Mouse (Mus musculus) neural tube, embryonic 11.5 days (tissue): ENCODE data around the gene Cep55. TPM values are rescaled to one million over a fixed set of nuclear protein-coding genes. Genes with fewer than 3 reads are reported as not detected.
A peak's percentile ranks its signal among the peaks of the same experiment; 100 is the strongest.

ENCODE experiments used
- ATAC-seq: fragments of 200-750 bp; cut with Nextera tagmentation; 2 replicates; pipeline ENCODE4 v1.8.0; 2017; ENCODE audit warnings: moderate number of reproducible peaks, mild to moderate bottlenecking, moderate TSS enrichment, moderate library complexity; ENCODE audit not compliant: insufficient read depth, low FRiP score, low TSS enrichment
- DNase-seq: peaks from one replicate; pipeline ENCODE4 v3.0.0-alpha.2; 2015; ENCODE audit warnings: low spot score
- H3K27ac ChIP-seq: fragments of 300-500 bp; sonication (generic); 2 replicates; pipeline ENCODE4 v1.5.1; 2014; ENCODE audit warnings: low read depth, mild to moderate bottlenecking, low read length
- H3K27me3 ChIP-seq: fragments of 300-500 bp; sonication (generic); 2 replicates; pipeline ENCODE4 v1.6.1; 2014; ENCODE audit warnings: mild to moderate bottlenecking, low read length, mixed read lengths; ENCODE audit not compliant: control insufficient read depth, insufficient read depth
- H3K36me3 ChIP-seq: fragments of 300-500 bp; sonication (generic); 2 replicates; pipeline ENCODE4 v1.6.1; 2014; ENCODE audit warnings: mild to moderate bottlenecking, low read length, moderate library complexity, mixed read lengths; ENCODE audit not compliant: control insufficient read depth, insufficient read depth
- H3K4me1 ChIP-seq: fragments of 300-500 bp; sonication (generic); 2 replicates; pipeline ENCODE4 v1.6.1; 2014; ENCODE audit warnings: low read length, mixed read lengths; ENCODE audit not compliant: control insufficient read depth, insufficient read depth
- H3K4me2 ChIP-seq: fragments of 300-500 bp; sonication (generic); 2 replicates; pipeline ENCODE4 v1.6.1; 2014; ENCODE audit warnings: low read depth, mild to moderate bottlenecking, moderate library complexity
- H3K4me3 ChIP-seq: fragments of 300-500 bp; sonication (generic); 2 replicates; pipeline ENCODE4 v1.5.1; 2014; ENCODE audit warnings: low read depth, low read length
- H3K9ac ChIP-seq: fragments of 300-500 bp; sonication (generic); 2 replicates; pipeline ENCODE4 v1.6.1; 2014; ENCODE audit warnings: mild to moderate bottlenecking, low read length
- H3K9me3 ChIP-seq: fragments of 300-500 bp; sonication (generic); 2 replicates; pipeline ENCODE4 v1.6.1; 2016; ENCODE audit warnings: low read length; ENCODE audit not compliant: control insufficient read depth
- WGBS: fragments of 180-500 bp; shearing (Covaris S2); extraction: QIAGEN DNeasy Blood & Tissue Kit; methylation state at CpG from one replicate; pipeline ENCODE4 v1.1.7; 2014; 5-methylcytosine and 5-hydroxymethylcytosine counted together
- polyA plus RNA-seq: library from polyadenylated mRNA; unstranded; fragments of >200 nt; fragmentation: Nextera tagmentation; extraction: Ambion mirVana; gene quantifications from 2 replicates; pipeline ENCODE4 v1.2.1, GENCODE M21; 2014

Gene Cep55
- polyA plus RNA-seq, 1 experiment from 2014 or later, result 44.6 TPM

DNA sequence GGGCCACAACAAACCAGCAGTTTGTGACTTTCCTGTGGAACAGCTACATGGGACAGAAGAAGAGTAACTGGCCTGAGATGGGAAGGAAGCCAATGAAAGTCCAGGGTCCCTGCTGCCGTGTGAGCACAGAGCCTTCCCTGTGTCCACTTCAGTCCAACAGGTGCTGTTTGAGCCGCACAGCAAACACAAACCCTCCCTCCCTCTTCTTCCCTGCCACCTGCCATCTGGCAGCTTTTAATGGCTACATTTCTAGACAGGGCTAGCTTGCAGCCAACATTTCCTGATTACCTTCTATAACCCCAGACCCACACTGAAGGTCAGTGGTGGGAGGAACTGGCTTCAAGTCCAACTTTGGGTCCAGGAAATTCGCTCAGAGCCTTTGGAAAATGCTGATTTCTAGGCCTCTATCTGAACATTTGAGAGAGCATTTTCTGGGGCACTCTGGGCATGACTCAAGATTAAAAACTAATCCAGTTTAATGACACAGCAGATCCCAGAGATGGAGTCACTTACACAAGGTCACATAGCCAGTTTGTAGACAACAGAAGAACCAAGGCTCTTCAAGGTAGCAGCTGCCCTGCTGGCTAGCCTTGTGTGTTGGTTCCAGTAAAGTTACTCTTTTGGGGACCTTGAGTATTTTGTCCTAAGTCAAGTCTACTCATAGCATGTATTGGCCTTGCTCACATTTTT lies 23.2 kb downstream of the Cep55 start:
- WGBS, result 89% methylated on average over 3 of the region's 3 CpGs
- Histone ChIP-seq H3K9ac (no peak overlapping the region), H3K9me3 (no peaks in the 10 kb centered on the region), H3K4me1 (no peaks in the 10 kb centered on the region), H3K27me3 (no peaks in the 10 kb centered on the region), H3K4me3 (no peak overlapping the region), H3K27ac (no peak overlapping the region), H3K4me2 (no peak overlapping the region), H3K36me3 (no peaks in the 10 kb centered on the region; the same call in 1 of the 2 replicates)
- ATAC-seq (no peak), DNase-seq (no peak)

DNA sequence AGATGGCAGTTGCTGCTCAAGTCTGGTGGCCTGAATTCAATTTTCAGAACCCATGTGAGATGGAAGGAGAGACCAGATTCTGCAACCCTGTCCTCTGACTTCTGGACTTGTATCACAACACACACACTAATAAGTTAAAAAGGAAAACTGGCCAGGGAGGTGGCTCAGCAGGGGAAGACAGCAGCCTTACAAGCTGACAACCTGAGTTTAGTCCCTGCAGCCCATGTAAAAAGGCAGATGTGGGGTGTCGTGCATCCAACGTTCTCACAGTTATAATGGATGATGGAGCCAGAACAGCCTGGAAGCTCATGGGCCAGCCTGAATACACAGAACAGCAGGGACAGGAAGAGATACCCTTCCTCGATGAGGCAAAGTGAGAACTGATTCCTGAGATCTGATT lies 26.6 kb downstream of the Cep55 start:
- H3K9ac ChIP-seq, result no peak overlapping the region
- no peaks in the 10 kb centered on the region for H3K9me3 ChIP-seq
- DNase-seq (no peak), ATAC-seq (no peak)
- H3K4me2 ChIP-seq, result no peak overlapping the region
- H3K4me3 ChIP-seq, result no peak overlapping the region
- no peaks in the 10 kb centered on the region for H3K4me1 ChIP-seq
- 83% methylated on average over 3 of the region's 3 CpGs for WGBS
- no peaks in the 10 kb centered on the region for H3K27me3 ChIP-seq
- H3K36me3 ChIP-seq, result no peaks in the 10 kb centered on the region
- H3K27ac ChIP-seq, result no peak overlapping the region

DNA sequence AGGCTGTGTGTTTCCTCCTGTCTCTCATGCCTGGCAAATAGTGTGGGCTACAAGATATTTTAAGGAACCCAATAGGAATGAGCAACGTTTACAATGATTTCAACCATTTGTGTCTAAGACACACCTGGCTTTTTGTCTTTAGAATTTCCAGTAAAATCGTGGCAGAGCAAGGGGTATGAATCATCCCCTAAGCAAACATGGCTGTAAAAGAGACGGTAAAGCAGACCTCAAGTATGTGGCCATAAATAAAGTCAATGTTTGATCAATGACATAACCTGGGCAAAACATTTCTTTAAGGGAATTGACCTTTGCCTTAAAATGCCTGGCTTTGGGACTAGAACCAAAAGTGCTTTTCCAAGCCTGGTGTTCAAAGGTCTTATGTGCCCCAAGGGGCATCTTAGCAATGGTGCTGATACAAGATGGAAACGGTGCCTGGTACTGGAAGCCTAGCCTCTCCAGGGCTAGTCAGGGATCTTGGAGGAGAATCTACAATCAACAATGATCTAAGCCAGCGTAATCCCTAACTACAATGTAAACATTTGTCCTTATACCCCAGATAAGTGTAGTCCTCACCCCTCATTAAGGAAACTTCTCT lies 28.2 kb downstream of the Cep55 start:
- Histone ChIP-seq H3K4me2 (no peak overlapping the region), H3K36me3 (no peaks in the 10 kb centered on the region), H3K4me3 (no peak overlapping the region), H3K9me3 (no peaks in the 10 kb centered on the region), H3K27ac (no peak overlapping the region), H3K27me3 (no peaks in the 10 kb centered on the region), H3K4me1 (no peaks in the 10 kb centered on the region), H3K9ac (no peak overlapping the region)
- no peak for DNase-seq
- ATAC-seq, result no peak
- 71% methylated on average over 5 of the region's 5 CpGs for WGBS

DNA sequence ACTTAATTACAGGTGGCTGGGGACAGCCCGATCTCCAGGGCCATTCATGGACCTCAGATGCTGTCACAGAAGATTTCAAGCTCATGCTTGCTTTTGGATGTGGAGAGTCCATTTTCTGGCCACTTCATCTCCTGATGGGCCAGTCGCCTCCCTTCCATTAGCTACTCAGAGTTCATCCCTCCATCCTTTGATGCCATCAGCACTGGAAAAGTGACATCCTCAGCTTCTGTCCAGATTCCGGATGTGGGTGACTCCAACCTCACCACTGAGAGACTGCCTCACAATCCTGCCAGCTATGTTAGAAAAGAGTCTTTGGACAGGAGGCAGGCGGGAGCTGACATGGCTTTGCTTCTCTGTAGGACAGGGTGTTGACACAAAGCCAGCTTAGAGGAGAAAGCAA lies 31.0 kb downstream of the Cep55 start:
- ATAC-seq (no peak), DNase-seq (no peak)
- Histone ChIP-seq H3K36me3 (no peaks in the 10 kb centered on the region), H3K4me1 (no peaks in the 10 kb centered on the region), H3K9ac (no peak overlapping the region), H3K9me3 (no peaks in the 10 kb centered on the region), H3K4me3 (no peak overlapping the region), H3K27ac (no peak overlapping the region), H3K4me2 (no peak overlapping the region), H3K27me3 (no peaks in the 10 kb centered on the region)
- 83% methylated on average over 4 of the region's 4 CpGs for WGBS

DNA sequence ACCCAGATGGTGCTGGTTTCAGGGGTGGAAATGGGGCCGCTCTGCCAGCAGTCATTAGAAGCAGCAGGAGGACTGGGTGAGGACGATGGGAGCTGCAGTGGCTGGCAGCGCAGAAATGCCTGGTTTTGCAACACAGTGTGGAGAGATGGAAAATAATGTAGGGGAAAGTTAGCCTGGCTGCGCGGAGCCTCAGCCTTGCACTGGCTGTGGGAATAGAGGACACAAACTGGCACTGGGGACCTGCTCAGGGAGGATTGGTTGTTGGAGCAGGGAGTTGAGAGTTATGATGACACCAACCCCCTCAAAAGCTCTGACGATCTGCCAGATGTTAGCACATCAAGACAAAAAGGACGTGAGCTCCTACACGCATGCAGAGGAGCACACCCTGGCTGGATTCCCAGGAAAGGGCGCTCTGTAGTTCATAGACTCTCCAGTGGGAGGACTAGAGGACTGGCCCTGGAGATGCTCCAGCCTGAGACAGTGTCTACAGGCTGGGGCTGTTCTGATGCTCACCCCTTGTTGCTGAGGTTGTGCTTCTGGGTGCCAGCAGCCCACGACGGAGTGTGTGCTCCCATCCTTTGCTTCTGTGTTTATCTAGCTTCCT lies 32.2 kb downstream of the Cep55 start:
- no peak for ATAC-seq
- Histone ChIP-seq H3K9ac (no peak overlapping the region), H3K27me3 (no peaks in the 10 kb centered on the region), H3K9me3 (no peaks in the 10 kb centered on the region), H3K36me3 (no peaks in the 10 kb centered on the region), H3K4me2 (no peak overlapping the region), H3K27ac (no peak overlapping the region), H3K4me1 (no peaks in the 10 kb centered on the region), H3K4me3 (no peak overlapping the region)
- 60% methylated on average over 11 of the region's 11 CpGs for WGBS
- peak; percentile 29 for DNase-seq

DNA sequence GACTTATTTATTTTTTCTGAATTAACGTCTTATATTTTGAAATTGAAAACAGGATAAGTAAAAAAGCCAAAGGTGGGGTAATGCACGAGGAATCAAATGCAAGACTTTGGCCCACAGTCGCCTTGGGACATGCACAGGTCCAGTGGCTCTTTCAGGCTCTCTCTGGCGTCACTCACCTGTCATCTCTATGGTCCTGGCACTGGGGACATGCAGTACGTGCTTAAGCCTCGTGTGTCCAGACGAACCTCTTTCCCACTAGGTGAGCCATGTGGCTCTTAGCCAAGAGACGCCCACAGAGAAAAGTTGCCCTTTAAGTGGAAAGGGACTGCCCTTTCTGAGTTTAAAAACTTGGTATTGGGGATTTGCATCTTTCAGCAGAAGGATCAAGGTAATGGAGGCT lies 34.5 kb downstream of the Cep55 start:
- DNase-seq, result no peak
- H3K4me1 ChIP-seq, result no peaks in the 10 kb centered on the region
- H3K9ac ChIP-seq, result no peak overlapping the region
- no peak overlapping the region for H3K27ac ChIP-seq
- ATAC-seq, result no peak
- H3K36me3 ChIP-seq, result no peaks in the 10 kb centered on the region
- H3K9me3 ChIP-seq, result no peaks in the 10 kb centered on the region
- H3K4me2 ChIP-seq, result no peak overlapping the region
- 87% methylated on average over 8 of the region's 8 CpGs for WGBS
- no peak overlapping the region for H3K4me3 ChIP-seq
- no peaks in the 10 kb centered on the region for H3K27me3 ChIP-seq

DNA sequence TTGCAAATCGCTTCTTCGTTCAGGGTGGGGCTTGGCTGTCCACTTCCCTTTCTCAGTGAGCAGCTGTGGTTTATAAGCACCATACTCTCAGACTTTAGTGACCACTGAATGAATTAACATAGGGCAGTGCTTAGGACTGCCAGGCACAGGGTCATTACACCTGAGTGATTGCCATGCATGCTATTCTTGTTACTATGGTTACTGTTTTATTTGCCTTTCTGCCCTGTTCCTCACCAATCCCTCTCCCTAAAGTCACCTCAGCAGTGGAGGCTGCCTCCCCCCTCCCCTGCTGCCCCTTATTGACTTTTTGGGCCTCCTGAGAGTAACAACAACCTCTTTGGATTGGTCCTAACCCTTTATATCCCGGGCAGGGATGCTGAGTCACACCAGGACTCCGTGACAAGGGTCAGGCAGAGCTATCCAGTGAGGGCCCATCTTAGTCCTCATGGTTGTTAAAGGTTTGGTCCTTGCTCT lies 36.7 kb downstream of the Cep55 start:
- H3K9ac ChIP-seq, result no peak overlapping the region
- ATAC-seq (no peak), DNase-seq (peak; percentile 28)
- 22% methylated on average over 4 of the region's 4 CpGs for WGBS
- H3K4me2 ChIP-seq, result no peak overlapping the region
- H3K36me3 ChIP-seq, result no peaks in the 10 kb centered on the region
- no peaks in the 10 kb centered on the region for H3K4me1 ChIP-seq
- no peak overlapping the region for H3K4me3 ChIP-seq
- no peaks in the 10 kb centered on the region for H3K9me3 ChIP-seq
- no peak overlapping the region for H3K27ac ChIP-seq
- H3K27me3 ChIP-seq, result peaks cover 6% of the 10 kb centered on the region

DNA sequence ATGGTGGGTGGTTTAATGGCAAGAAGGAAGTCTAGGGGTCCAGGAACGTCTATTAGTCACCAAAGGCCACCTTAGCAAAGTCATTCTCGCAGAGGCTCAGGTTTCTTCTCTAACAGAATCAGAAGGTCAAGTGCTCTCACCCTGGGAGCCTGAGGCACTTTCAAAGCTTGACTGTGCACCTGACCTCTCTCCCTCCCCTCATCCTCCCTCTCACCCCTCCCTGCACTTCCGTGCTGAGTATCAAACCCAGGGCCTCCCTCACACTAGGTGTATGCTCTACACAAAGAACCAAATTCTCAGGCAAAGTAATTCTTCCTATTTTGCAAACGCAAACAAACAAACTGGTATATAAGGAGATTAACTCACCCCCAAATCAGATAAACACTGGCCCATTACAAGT lies 41.4 kb downstream of the Cep55 start:
- 8% methylated on average over 4 of the region's 4 CpGs for WGBS
- Histone ChIP-seq H3K4me3 (no peak overlapping the region), H3K9ac (no peak overlapping the region), H3K27me3 (peaks cover 31% of the 10 kb centered on the region), H3K9me3 (no peaks in the 10 kb centered on the region), H3K36me3 (no peaks in the 10 kb centered on the region), H3K4me1 (no peaks in the 10 kb centered on the region), H3K27ac (no peak overlapping the region), H3K4me2 (no peak overlapping the region)
- no peak for ATAC-seq
- no peak for DNase-seq
